Mouse (Mus musculus) bone marrow, adult 2 months (tissue): Measurements from ENCODE around the gene Kazald1.

Experiments used
- CTCF ChIP-seq: fragments of 200-500 bp; IDR thresholded peaks from 2 replicates; pipeline ENCODE4 v1.5.1; 2011; ENCODE audit warnings: low read length, control low read depth; ENCODE audit not compliant: control insufficient read depth, insufficient read depth
- POLR2A ChIP-seq: fragments of 200-500 bp; IDR thresholded peaks from 2 replicates; pipeline ENCODE4 v1.6.1; 2011; ENCODE audit warnings: low read depth, mild to moderate bottlenecking, control low read depth, low read length, borderline replicate concordance; ENCODE audit not compliant: control insufficient read depth

DNA sequence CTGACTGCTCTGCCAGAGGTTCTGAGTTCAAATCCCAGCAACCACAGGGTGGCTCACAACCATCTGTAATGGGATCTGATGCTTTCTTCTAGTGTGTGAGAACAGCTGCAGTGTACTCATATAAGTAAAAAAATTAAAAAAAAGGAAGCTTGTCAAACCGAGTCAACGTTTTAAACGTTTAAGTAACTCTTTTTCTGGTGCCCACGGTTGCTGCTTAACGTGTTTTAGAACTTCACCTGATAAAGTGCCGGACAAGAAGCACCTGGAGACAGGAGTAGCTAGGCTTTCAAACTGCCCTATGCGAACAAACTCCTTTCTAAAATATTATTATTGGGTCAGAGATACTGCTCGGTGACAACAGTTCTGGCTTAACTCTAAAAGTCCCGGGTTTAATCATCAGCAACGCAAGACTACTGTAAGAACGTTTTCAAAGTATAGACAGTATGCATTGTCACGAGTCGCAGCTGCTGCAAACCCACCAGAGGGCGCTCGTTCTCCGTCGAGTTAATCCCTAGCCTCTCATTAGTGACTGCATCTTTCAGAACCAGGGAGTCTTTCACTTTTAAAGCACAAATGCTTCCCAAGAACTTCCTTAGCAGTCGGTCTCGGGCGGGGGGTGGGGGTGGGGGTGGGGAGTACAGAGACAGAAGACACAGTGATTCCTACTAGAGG is 1.0 kb upstream of the Kazald1 start:
- peak; percentile 92 for TF ChIP-seq CTCF
- no peak for TF ChIP-seq POLR2A
